Mouse (Mus musculus): ENCODE results near the gene Fam13a.

The Fam13a gene

DNA sequence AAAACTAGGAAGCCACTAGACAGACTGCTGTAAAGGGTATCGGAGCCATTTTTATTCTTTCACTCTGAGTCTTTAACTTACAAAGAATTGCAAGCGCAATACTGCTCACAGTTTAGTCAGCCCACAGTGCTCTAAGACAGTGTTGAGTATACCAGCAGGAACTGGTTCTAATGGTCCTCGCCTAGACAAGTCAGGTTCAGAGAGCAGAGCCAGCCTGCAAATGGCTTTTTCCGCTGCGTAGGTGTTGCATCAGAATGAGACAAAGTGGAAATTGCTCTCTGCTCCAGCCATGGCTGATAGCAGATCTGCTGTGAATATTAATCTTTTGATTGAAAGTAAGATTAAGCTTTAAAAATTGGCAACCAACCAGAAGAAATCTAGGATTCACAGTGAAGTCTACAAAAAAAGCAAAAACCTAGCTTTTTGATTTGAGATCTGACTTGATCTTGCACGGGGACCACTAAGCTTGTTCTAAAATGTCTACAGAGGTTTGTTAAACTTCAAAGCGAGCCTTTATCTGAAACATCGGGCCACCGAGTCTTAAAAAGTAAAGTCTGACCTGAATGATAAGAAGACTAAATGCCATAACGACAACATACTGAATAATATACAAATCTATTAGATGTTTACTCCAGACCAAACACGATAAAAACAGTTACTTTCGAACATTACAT lies 91.7 kb downstream of the Fam13a start:
- no peak for DNase-seq

DNA sequence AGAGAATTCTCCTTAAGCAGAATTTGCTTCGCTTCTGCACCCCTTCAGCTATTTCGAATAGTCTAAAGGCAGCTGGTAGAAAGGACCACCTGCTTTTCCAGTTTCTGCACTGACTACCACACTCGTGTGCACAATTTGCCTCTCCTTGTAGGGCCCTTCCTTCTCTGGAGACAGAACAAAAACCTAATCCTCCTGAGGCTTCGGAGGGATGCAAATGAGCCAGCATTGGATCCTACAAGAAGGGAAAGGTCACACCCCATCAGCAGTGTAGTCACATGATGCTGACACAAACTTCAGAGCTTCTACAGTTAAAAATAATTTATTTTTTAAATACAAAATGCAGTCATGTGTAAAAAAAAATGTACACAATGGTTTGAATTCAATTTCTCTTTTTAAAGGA lies 93.2 kb downstream of the Fam13a start:
- DNase-seq, result no peak

DNA sequence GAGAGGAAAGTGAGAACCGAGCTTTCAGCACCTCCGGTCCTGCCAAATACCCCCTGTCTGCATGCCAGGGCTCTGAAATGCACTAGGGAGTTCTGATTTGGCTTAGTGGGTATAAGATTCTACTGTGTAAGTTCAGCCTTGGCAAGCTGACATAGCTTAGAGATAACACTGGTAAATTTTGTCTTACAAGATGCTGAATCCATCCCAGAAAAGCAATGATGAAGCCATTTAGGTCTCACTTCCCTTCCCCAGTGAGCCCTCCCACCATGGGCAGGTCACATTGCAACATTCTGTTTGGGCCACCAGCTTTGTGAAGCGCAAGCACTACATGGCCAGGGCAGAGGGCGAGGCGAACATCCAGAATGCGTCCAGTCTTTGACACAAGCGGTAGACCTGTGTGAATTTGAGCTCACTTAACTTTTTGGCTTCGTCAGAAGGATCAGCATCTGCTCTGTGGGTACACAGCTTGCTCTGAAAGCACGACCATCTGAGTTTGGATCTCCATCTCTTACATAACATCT lies 94.4 kb downstream of the Fam13a start:
- peak; percentile 18 to 60 for DNase-seq

DNA sequence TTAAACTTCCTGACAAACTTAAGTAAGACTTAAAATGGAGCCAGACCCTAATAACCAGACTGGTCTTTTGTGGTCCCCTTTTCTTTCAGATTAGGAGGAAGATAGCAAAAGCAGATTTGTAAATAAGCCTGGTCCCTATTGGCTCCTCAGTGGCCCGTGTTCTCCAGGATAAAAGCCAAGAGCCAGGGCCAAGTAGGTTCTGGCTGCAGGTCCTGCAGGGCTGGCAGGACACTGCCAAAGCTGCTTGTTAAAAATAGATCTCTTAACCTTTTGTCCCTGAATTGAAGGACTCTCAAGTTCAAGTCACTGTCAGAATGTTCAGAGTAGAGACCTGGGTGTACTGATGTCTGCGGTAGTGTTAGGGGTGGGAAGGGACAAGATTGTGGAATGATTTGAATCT lies 96.5 kb downstream of the Fam13a start:
- peak; percentile 58 to 86 for DNase-seq

DNA sequence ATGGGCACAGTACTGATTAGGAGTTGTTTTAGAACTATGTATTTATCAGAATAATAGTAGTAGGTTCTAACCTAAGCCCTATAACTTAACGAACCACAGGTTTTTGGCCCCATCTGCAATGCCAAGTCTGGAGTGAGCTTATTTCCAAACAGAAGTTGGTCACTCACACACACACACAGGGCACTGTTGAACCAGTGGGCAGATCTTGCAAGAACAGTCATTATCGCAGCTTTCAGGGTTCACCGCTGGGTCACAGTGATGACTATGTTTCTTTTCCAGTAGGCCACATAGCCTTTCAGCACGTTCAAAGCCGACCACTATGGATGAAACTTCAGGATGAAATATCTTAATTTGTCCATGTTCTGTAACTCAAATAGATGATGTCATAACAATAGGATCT lies 101.8 kb downstream of the Fam13a start:
- no peak for DNase-seq

DNA sequence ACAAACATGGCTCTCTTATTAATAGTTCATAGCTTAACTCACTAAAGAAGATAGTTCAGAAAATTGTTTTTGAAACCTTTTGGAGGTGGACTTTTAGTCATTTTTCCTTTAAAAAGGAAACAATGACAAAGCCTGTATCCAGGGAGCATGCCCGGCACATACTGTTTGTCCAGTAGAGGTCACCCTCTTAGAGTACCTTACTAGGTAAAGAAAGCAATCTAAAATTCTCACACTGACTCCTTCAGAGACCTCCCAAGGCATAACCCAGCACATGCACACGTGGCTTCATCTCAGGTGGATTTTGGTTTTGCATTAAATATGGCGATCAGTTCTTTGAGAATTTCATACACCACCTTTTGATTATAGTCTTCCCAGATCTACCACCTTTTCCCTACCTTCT lies 102.7 kb downstream of the Fam13a start:
- peak in 1 of 2 experiments; percentile 44 for DNase-seq

DNA sequence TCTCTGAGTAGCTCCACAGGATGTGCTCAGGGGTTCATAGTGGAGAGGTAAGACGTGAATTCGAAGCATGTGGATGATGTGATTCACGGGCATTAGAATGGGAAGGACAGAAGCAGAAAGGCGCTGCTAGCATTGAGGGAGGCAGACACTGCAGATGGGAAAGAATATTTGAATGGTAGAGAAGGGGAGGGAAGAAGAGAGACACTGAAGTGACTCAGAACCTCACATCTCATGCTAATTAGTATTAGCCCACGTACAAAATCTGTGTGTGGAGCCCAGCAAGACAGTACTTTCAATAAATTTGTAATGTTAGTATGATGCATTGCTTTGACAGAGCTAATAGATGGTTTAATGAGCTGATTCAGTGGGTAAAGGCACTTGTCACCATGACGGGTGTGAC lies 103.6 kb downstream of the Fam13a start:
- DNase-seq, result no peak

DNA sequence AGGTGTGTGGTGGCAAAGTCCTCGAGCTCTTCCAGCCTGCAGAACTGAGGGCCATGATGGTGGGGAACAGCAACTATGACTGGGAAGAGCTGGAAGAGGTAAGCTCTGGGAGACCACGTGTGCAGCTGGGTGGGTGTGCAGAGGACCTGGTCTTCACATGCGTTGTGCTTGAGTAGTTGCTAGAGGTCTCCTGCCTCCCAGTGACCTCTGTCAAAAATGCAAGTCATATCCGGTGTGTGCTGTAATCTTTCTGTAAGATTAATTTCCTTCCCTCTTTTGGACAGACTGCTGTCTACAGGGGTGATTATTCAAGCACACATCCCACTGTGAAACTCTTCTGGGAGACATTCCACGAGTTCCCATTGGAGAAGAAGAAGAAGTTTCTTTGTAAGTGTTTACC lies 107.9 kb downstream of the Fam13a start:
- DNase-seq, result no peak

DNA sequence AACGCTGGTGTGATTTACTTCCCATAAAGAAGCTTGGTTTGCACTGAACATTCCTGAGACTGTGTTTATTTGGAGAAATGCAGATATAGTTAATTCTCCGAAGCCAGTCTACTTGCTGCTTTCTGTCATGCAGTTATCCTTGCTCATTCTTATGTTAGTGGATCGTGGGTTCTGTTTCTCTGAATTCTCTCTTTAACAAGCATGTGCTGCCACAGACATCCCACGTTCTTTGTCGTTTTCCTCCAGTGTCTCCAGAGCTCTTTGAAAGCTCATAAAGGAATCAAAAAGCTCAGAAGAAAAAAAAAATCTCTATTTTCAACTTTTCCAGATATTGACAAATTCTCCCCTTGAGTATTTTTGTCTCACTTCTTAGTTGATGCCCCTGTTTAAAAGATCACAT lies 110.4 kb downstream of the Fam13a start:
- no peak for DNase-seq

DNA sequence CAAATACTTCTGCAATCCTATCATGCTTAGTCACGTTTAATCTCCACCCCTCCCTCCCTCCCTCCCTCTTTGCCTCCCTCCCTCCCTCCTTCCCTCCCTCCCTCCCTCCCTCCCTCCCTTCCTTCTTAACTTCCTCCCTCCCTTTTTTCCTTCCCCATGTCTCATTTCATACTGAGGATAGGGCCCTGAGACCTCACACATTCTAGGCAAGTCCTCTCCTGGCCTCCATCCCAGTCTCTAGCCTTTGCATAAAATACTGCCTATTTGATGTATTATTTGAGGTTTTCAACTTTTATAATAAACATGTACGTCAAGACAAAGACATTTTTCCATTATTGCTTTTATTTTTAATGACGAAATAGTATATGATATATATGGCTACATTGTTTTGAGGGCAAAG lies 110.8 kb downstream of the Fam13a start:
- DNase-seq, result no peak

DNA sequence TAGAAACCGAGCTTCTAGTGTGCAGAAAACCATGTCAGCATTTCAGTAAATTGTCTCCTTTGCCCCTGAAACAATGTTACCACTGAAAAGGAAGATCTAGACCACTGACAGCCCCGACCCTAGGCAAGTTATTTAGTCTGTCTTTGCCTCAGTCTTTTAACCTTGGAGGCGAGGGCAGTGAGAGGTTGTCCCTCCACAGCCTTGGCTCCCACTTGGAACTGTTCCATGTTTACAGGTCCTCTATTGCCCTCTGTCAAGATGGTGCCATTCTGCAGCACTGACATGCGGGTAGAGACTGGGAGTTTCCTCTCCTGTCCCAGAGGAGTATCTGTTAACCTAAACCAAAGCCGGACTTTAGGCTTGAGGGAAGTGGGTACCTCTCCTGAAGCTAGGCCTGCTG lies 111.5 kb downstream of the Fam13a start:
- no peak for DNase-seq

DNA sequence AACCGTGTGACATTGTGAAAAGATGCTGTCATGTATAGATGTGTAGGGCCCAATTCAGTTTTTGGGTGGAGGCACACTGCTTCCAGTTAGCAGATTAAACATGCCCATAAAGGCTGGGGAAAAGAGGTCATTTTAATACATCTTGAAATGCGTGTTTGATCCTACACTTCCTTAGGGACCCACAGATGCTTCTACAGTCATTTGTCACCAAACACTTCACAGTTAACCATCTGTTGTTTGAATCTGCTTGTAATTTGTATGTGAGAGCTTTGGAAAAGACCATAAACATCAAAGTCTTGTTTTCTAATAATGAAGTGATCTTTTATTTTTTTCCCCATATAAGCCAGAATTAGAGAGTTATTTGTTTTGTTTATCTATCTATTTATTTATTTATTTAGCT lies 116.6 kb downstream of the Fam13a start:
- DNase-seq, result no peak

DNA sequence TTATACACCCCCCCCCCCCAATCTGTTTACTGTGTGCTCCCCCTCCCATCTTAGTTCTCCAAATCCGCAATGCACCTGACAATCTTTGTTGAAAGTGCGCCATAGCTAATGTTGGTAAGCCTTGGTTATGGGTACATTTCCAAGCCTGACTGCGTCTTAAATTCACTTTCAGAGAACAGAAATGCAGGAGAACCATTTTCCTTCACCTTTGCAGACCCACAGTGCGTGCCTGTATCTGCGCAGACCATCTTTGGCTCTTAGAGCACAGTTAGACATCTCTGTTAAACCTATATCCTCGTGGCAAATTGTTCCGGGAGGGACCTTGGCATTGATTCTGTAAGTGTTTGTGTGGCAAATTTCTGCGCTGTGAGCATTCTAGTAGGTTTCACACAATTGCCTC lies 117.0 kb downstream of the Fam13a start:
- no peak for DNase-seq

DNA sequence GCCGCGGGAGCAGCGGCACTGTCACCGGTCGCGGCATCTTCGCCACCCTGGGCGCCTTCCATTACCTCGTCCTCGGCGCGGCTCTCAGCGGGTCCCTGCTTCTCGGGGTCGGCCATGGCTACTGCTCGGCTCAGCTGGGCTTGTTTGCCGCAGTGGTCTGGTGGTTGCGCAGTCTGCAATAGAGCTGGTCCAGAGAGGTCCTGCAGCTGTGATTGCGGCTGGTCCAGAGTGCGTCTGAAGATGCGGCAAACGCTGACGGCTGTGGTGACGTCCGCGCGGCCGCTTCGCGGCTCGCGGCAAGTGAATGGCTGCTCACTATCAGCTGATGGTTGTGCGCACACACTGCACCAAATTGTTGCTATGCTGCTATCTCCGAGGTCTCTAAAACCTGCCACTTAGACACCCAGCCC lies 117.5 kb downstream of the Fam13a start, which contains the start of gene Nap1l5:
Gene Nap1l5, minus strand, starts transcription at position 225 of the 410 bp plus-strand sequence.
- DNase-seq, result no peak

DNA sequence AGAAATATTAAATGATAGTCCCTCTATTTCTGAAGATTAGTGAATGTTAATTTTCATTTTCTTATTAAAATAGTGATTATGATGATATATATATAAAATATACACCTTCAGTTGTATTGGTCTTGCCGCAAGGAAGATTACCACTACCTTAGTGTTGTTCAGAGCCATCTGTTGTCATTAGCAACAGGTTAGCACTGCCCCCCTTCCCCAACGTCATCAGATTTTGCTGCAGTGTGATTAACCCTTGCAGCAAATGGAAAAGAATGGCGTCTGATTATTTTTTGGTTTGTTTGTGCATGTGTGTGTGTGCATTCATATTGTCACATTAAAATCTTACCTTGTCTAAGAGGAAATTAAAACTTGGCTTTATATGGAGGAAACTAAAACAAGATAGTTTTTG lies 119.8 kb downstream of the Fam13a start:
- no peak for DNase-seq

DNA sequence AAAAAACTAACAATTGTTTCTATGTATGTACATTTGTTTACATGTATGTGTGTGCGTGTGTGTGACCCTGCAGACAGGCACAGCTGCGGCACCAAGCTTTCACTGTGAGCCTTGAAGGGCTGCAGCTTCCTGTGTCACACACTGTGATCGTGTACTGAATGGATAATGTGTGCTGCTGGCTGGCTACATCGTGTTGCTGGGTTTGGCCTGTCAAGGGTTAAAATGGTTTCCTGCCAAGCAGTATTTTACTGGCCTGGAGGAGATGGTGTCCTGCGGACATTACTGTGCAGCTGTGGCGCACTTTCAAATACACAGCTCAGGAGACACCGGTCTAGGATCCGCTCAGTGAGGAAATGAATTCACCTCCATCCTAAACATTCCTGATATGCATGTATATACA lies 121.2 kb downstream of the Fam13a start:
- no peak for DNase-seq

DNA sequence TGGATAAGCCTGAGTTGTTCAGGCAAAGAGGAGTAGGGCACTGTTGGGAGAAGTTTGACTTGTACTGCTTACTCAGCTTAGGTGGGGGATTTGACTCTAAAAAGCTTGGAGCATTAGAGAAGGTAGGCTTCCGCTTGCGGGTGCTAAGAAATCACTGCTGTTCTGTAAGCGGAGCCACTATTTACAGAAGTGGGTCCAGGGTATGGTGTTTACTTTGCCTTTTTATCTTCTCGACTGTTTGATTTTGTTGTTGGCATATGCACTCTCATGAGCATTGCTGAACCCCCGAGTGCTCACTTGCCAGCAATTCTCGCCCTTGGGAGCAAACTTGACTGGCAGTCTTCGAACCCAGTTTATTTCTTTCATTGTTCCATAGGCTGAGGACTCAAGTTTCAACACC lies 123.8 kb downstream of the Fam13a start:
- no peak for DNase-seq

DNA sequence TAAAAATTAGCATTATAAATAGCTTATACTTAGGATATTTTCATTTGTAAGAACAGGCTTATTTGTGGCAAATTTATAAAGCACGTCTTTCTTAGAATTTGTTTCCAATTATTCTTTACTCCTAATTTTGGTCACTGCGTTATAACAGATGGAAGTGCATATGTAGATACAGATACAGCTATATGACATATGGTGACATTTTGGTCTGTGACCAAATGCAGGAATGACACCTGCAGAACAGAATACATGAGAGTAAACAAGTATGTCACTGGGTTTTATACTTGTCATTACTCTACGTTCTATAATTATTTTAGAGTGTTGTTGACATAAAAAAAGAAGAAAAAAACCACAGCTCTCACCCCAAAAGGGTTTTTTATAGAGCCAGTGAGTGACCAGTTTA lies 125.3 kb downstream of the Fam13a start:
- DNase-seq, result no peak

DNA sequence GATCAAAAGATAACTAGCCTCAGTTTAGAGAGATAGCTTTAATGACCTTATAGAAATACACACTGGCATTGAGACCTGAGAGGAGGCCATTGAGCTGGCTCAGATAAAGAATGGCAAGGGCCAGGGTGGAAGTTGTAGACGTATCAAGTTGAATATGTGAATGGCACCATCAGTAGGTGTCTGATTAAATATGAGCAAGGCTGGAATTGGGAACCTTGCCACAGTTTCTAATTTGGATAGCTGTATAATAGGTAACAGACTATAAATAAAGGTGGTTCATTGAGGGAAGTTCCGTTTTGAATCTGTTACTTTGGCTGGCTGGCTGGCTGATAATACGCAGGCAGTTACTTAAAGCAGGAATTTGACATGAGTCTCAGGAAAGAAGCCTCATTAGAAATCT lies 127.7 kb downstream of the Fam13a start:
- DNase-seq, result no peak

DNA sequence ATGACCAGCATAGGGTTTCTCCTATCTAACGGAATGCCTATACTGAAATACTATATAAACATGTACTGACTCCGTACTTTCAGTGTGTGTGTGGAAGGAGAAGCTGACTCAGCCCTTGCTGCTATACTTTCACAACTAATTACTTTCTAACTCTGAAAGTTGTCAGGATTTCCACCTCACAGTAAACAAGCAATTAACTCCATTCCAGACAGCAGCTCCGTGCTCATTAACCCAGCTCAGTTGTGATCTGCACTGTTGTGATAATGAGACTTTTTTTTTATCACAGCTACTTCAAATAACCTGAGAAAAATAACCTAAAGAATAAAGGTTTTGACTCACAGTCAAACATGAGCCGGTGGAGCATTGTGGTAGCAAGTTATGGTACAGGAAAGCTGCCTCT lies 129.4 kb downstream of the Fam13a start:
- no peak for DNase-seq

DNA sequence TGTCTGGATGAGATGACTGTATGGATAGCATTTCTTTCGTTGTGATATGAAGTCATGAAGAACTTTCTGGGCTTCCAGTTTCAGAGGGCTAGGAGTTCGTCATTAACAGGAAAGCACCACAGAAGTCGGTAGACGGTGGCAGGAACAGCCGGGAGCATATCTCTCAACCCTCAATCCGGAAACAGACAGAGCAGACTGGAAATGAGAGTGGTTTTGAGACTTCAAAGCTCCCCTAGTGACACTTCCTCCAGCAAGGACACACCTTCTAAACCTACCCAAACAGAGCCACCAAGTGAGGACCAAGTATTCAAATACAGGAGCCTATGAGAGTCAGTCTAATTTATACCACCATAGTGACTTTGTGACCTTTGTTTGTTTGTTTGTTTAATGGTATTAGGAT lies 131.0 kb downstream of the Fam13a start:
- DNase-seq, result no peak

DNA sequence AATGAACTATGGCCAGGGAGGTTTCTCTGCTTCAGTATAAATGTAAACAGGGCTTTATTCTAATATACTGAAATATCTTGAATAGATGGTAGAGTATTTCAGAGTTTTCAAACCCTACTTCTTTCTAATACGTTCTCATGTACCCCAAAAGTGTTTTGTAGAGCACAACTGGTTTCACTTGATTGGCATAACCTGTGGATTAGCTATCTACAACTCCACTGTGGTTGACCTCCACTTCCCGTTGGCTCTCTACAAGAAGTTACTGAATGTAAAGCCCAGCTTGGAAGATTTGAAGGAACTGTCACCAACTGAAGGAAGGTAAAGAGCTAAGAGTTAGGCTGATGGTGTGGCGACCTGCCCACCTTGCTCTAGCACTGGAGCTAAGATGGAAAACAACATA lies 134.4 kb downstream of the Fam13a start:
- no peak for DNase-seq

DNA sequence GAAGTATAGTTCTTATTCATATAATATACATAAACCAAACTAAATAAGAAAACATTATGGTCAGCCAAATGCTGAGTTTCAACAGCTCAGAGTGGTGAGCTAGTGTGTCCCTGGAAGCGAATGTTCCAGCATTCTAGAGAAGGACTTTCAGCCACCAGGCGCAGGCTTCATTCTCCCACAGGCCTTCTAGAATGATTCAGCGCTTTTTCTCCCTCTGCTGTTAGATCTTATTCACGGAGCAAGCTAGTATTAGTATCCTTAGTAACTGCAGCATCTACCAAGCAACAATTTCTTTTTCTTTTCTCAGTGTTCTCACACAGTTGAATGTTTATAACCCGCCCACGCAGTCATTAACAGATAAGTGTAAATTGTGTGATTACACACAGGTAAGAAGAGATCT lies 142.1 kb downstream of the Fam13a start:
- DNase-seq, result no peak
